Mouse (Mus musculus): ENCODE measurements around the gene Map4.

Gene Map4

GRCm38 (mm10) chr9:110132921-110133320 lies 201.7 kb downstream of the Map4 start:
- DNase-seq: no peak

Data from cerebellum, postnatal 14 days (tissue).